Mouse (Mus musculus) forelimb bud, embryonic 11.5 days (tissue): ENCODE results near the gene Hspa2.
"Not testable (repeated sequence)": the region's sequence is repeated elsewhere in the genome, so short reads cannot be mapped to it uniquely, and the experiment has no call there.

Experiments used
- DNase-seq: peaks from one replicate; pipeline ENCODE4 v3.0.0-alpha.2; 2012; ENCODE audit warnings: low read depth, low spot score

Gene Hspa2

GRCm38 (mm10) chr12:76434111-76434510 lies 30.1 kb downstream of the Hspa2 start:
- DNase-seq: no peak

DNA sequence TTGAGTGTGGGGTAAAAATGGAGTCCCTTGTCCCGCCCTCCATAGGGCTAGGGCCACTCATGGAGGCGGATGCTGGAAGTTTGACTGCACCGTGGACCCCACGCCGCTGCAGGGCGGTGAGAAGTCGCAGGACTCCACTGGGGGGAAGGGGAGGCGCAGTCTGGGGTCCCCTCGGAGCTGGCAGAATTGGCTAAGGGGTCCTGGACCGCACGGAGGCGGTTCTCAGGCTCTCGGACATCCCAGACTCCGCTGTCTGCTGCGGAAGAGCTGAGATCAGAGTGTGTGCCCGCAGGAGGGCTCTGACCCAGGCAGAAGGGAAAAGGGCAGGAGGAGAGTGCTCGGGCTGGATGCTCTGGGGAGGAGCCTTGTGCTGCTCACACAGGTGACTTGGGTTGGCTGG lies 31.1 kb downstream of the Hspa2 start:
- no peak for DNase-seq

DNA sequence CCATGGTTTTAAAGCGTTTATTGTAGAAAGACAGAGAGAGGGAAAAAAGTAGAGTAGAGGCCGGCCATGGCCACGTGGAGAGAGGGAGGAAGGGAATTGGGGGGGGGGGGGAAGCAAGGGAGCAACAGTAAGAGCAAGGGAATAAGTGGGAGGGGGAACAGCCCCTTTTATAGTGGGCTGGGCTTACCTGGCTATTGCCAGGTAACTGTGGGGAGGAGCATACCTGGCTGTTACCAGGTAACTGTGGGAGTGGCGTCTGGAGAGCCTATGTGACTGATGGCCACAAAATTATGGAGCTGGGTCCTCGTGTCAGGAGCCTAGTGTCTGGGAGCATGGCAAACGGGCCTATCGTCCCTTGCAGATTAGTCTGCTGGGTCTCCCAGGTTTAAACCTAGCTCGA lies 31.6 kb downstream of the Hspa2 start:
- DNase-seq: no peak

DNA sequence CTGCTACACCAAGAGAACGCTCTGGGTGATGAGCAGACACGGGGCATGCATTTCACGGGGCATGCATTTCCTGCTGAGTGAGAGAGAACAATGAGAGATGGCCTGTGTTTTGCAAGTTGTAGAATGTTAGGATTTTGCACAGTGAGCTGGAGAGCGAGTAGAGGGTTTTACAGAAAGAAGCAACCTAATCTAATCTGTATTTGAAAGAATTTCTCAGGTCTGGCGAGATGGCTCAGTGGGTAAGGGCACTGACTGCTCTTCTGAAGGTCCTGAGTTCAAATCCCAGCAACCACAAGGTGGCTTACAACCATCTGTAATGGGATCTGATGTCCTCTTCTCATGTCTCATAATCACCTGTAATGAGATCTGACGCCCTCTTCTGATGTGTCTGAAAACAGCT lies 39.5 kb downstream of the Hspa2 start:
- not testable (repeated sequence) for DNase-seq

DNA sequence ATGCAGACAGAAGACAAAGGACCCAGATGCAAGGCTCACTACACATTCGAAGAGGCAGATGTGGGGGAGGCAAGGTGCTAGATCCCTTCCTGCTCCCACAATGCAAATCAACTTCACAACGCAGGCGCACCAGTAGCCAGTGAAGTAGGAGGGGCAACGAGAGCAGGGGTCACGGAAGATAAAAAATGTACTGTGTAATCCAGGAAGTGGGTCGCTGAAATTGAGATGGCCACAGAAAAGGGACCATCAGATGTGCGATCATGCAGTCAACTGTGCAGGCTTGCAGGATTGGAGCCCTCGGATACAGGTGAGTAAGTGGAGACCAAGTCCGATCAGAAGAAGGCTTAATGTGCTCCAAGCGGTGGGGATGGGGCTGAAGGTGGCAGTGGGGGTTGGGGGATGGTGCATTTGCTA lies 40.4 kb downstream of the Hspa2 start:
- DNase-seq: no peak

GRCm38 (mm10) chr12:76444862-76445261 lies 40.9 kb downstream of the Hspa2 start:
- DNase-seq: no peak

DNA sequence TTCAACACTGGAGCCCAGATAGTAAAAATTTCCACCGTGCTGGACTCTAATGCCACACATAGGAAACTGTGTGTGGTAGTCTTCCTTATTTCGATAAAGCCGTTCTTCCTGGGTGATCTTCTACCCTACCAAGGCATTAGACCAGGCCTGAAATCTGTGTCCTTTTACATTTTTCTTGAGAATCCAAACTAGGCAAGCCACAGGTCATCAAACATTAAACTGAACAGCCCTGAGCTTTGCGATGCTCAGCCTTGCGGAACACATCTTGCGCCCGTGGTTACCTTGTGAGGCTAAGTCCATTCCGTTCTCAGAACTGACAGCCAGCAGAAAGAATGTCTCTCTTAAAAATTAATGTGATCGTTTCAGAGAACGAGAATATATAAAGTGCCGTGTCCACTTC lies 42.2 kb downstream of the Hspa2 start:
- DNase-seq: no peak

DNA sequence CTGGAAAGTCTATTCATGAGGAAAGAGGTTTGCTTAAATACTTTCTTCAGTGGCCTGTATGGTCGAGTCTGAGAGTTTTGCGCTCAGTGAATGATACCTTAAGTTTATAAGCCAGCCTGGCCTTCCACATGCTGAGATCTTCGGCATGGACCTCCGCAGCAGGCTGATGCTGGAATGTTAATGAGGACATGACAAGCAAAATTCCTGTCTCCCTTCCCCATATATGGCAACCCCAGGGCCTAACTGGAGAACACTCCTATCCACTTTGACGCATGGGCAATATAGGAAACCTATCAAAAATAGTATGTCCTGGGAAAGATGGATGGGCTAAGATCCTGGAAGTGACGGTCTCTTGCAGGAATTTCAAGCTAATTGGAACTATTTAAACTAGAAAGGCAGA lies 44.2 kb downstream of the Hspa2 start:
- no peak for DNase-seq

GRCm38 (mm10) chr12:76452203-76452602 lies 48.2 kb downstream of the Hspa2 start:
- DNase-seq: no peak
